Mouse (Mus musculus): ENCODE measurements at regions not wholly inside any gene's neighbourhood (a gene's known extent, or its start where the extent isn't known, plus 50 kb on each side); places are given as distances from the start of the nearest gene placed in this dataset.

DNA sequence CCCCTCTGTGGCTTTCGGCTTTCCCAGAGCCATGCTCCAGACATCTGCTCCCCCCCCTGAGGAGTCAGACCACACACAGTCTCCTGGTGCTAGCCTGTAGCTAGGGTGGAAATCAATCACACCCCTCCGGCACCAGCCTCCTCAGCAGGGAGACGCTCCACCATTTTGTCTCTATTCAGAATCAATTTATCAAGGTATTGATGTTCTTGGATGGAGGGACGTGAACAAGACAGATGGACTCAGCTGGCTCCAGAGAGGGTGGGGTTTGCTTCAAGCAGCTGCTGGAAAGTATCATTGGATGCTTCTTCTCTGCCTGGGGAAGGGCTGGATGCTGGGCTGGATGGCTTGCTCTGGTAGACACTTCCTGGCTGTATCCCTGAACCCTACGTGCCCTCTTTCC lies 63.5 kb downstream of the Aym1 start:
- TF ChIP-seq ZKSCAN1 (IDR thresholded peaks at IDR 0.05; ENCODE audit: borderline replicate concordance, low read depth, low read length) (no peak), CTCF (conservative IDR thresholded peaks at IDR 0.05 in 1 of 2, IDR thresholded peaks at IDR 0.05 in 1 of 2; ENCODE audit: low read depth in 2 of 2, low read length in 2 of 2) (no peak), SIN3A (IDR thresholded peaks at IDR 0.05; ENCODE audit: low read length) (no peak), JUND (conservative IDR thresholded peaks at IDR 0.05; ENCODE audit: low read depth, low read length) (no peak), CHD2 (IDR thresholded peaks at IDR 0.05; ENCODE audit: low read length) (no peak), EP300 (IDR thresholded peaks at IDR 0.05; ENCODE audit: low read length) (no peak), TCF12 (IDR thresholded peaks at IDR 0.05; ENCODE audit: low read depth, low read length) (no peak), ZNF384 (IDR thresholded peaks at IDR 0.05; ENCODE audit: low read depth, low read length) (no peak), ETS1 (conservative IDR thresholded peaks at IDR 0.05; ENCODE audit: low read depth, low read length) (no peak), USF1 (IDR thresholded peaks at IDR 0.05; ENCODE audit: low read depth, low read length) (no peak)

Data from CH12.LX (cell line).